Mouse (Mus musculus) midbrain, embryonic 16.5 days (tissue): ENCODE measurements around the gene Tnik. TPM values are rescaled to one million over a fixed set of nuclear protein-coding genes. Genes with fewer than 3 reads are reported as not detected.

Source experiments
- ATAC-seq: fragments of 200-750 bp; cut with Nextera tagmentation; 2 replicates; pipeline ENCODE4 v1.8.0; 2017; ENCODE audit warnings: moderate TSS enrichment
- H3K27ac ChIP-seq: fragments of 300-500 bp; sonication (generic); 2 replicates; pipeline ENCODE4 v1.5.1; 2014; ENCODE audit warnings: mild to moderate bottlenecking, low read length, mixed read lengths
- H3K27me3 ChIP-seq: fragments of 300-500 bp; sonication (generic); 2 replicates; pipeline ENCODE4 v1.6.1; 2014; ENCODE audit warnings: low read depth, low read length, mixed read lengths; ENCODE audit not compliant: control insufficient read depth, insufficient read depth
- H3K36me3 ChIP-seq: fragments of 300-500 bp; sonication (generic); 2 replicates; pipeline ENCODE4 v1.6.1; 2014; ENCODE audit warnings: mild to moderate bottlenecking, low read length, moderate library complexity, mixed read lengths; ENCODE audit not compliant: control insufficient read depth, insufficient read depth
- H3K4me1 ChIP-seq: fragments of 300-500 bp; sonication (generic); 2 replicates; pipeline ENCODE4 v1.6.1; 2014; ENCODE audit warnings: mild to moderate bottlenecking, low read length, mixed read lengths; ENCODE audit not compliant: control insufficient read depth, insufficient read depth
- H3K4me2 ChIP-seq: fragments of 300-500 bp; sonication (generic); 2 replicates; pipeline ENCODE4 v1.6.1; 2014; ENCODE audit warnings: mild to moderate bottlenecking, low read length, mixed read lengths
- H3K4me3 ChIP-seq: fragments of 300-500 bp; sonication (generic); 2 replicates; pipeline ENCODE4 v1.5.1; 2014; ENCODE audit warnings: low read depth, mild to moderate bottlenecking, low read length, moderate library complexity, mixed read lengths
- H3K9ac ChIP-seq: fragments of 300-500 bp; sonication (generic); 2 replicates; pipeline ENCODE4 v1.6.1; 2014; ENCODE audit warnings: low read depth, low read length, mixed read lengths
- H3K9me3 ChIP-seq: fragments of 300-500 bp; sonication (generic); replicated peaks from 2 replicates; pipeline ENCODE4 v1.6.1; 2014; ENCODE audit warnings: mild to moderate bottlenecking, low read length, mixed read lengths; ENCODE audit not compliant: control insufficient read depth, poor library complexity, severe bottlenecking
- WGBS: fragments of 180-500 bp; shearing (Covaris S2); extraction: QIAGEN DNeasy Blood & Tissue Kit; methylation state at CpG from one replicate; pipeline ENCODE4 v1.1.7; 2014; 5-methylcytosine and 5-hydroxymethylcytosine counted together
- polyA plus RNA-seq: library from polyadenylated mRNA; unstranded; fragments of >200 nt; fragmentation: Nextera tagmentation; extraction: Ambion mirVana; gene quantifications from 2 replicates; pipeline ENCODE4 v1.2.1, GENCODE M21; 2015

Gene Tnik
- polyA plus RNA-seq, 1 experiment from 2014 or later, result 68.2 TPM

GRCm38 (mm10) chr3:28371583-28371982 lies 108.6 kb downstream of the Tnik start:
- Histone ChIP-seq H3K9ac (no peak overlapping the region), H3K27me3 (no peaks in the 10 kb centered on the region), H3K4me1 (peaks cover 4% of the 10 kb centered on the region), H3K36me3 (no peaks in the 10 kb centered on the region), H3K9me3 (no peaks in the 10 kb centered on the region), H3K4me3 (no peak overlapping the region), H3K4me2 (no peak overlapping the region), H3K27ac (no peak overlapping the region)
- 100% methylated on average over 1 of the region's 1 CpGs for WGBS
- no peak for ATAC-seq

DNA sequence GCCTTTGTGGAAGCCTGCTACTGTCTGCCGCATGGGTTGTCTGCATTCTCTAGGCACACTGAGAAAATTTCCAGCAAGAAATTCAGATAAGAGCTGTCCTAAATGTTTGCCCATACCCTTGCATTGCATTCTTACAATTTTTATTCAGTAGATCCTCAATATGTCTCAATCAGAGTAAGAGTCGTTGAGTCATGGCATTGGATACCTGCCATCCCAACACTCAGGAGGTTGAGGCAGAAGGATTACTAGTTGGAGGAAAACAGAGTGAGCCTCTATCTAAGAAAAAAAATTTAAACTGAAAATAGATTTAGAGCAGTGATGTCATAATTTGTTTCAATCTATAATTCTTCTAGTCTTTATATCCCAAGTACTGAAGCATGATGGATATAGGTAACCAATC lies 109.4 kb downstream of the Tnik start:
- Histone ChIP-seq H3K4me2 (no peak overlapping the region), H3K27me3 (no peaks in the 10 kb centered on the region), H3K4me1 (peaks cover 4% of the 10 kb centered on the region), H3K4me3 (no peak overlapping the region), H3K9me3 (no peaks in the 10 kb centered on the region), H3K9ac (no peak overlapping the region), H3K27ac (no peak overlapping the region), H3K36me3 (no peaks in the 10 kb centered on the region)
- no peak for ATAC-seq
- 92% methylated on average over 2 of the region's 2 CpGs for WGBS

DNA sequence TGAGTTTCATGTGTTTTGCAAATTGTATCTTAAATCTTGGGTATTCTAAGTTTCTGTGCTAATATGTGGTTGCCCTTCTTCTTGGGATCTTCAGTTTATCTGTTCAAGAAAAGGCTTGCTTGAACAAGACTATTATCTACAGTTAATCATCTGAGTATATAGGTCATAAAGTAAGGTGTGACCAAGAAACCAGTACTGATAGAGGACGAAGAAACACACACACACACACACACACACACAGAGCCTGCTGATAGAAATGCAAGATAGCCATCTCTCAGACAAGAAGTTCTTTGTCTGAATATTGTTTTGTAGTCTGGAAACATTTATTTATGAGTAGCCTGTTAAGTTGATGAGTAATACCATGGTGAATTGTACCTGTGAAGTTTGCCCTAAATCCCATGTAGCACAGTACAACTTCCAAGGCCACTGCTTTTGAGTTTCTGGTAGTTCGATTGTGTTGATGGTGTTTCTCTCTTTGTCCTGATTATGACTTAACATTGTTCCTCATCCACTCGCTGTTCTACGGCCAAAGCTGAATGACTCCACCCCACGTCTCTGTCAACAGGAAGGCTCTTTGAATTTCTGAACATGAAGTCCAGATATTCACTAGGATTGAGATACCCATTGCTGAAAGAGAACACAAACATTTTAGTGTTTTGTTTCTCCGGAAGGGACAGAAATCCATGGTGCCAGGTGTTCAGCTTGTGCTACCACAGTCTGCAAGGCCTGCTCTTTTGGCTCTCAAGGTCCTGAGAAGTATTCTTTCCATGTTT lies 111.9 kb downstream of the Tnik start:
- Histone ChIP-seq H3K4me2 (no peak overlapping the region), H3K4me1 (peaks cover 4% of the 10 kb centered on the region; the same call in 1 of the 2 replicates), H3K9ac (no peak overlapping the region), H3K27ac (no peak overlapping the region), H3K4me3 (no peak overlapping the region), H3K9me3 (no peaks in the 10 kb centered on the region), H3K27me3 (no peaks in the 10 kb centered on the region), H3K36me3 (no peaks in the 10 kb centered on the region)
- no peak for ATAC-seq
- 89% methylated on average over 6 of the region's 6 CpGs for WGBS

DNA sequence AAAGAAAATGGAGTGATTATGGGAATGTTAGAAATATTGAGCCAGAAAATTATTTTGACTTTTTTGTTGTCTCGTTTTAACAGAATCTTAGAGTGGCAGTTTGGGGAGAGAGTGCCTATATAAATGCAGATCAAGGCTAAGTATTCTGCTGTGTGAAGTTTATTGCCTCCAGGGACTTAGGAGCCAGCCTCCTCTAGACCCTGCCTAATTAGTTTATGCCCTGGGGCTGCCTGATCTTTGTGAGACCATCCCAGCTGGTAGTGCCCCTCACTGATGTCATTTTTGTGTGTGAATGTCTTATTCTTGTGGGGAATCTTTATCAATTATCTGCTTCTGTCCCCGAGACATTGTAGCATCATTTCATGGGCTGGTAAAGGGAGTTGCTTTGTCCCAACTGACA lies 117.2 kb downstream of the Tnik start:
- WGBS, result 24% methylated on average over 2 of the region's 2 CpGs
- Histone ChIP-seq H3K4me1 (peaks cover 30% of the 10 kb centered on the region), H3K4me2 (no peak overlapping the region), H3K27ac (peak overlapping the region; percentile 28; the same call in 1 of the 2 replicates), H3K9me3 (no peaks in the 10 kb centered on the region), H3K36me3 (no peaks in the 10 kb centered on the region), H3K27me3 (no peaks in the 10 kb centered on the region), H3K4me3 (no peak overlapping the region), H3K9ac (no peak overlapping the region)
- peak; percentile 52; the same call in 1 of the 2 replicates for ATAC-seq

- no peaks in the 10 kb centered on the region for H3K9me3 ChIP-seq
- ATAC-seq, result peak; percentile 25; the same call in 1 of the 2 replicates
- H3K9ac ChIP-seq, result no peak overlapping the region
- no peaks in the 10 kb centered on the region for H3K36me3 ChIP-seq
- peaks cover 31% of the 10 kb centered on the region for H3K4me1 ChIP-seq
- no peak overlapping the region for H3K4me2 ChIP-seq
- peak overlapping the region; percentile 4 for H3K27ac ChIP-seq
- H3K27me3 ChIP-seq, result no peaks in the 10 kb centered on the region
- WGBS, result 28% methylated on average over 11 of the region's 11 CpGs
- no peak overlapping the region for H3K4me3 ChIP-seq
Measured at GRCm38 (mm10) chr3:28383526-28384126, 120.6 kb downstream of the Tnik start.

DNA sequence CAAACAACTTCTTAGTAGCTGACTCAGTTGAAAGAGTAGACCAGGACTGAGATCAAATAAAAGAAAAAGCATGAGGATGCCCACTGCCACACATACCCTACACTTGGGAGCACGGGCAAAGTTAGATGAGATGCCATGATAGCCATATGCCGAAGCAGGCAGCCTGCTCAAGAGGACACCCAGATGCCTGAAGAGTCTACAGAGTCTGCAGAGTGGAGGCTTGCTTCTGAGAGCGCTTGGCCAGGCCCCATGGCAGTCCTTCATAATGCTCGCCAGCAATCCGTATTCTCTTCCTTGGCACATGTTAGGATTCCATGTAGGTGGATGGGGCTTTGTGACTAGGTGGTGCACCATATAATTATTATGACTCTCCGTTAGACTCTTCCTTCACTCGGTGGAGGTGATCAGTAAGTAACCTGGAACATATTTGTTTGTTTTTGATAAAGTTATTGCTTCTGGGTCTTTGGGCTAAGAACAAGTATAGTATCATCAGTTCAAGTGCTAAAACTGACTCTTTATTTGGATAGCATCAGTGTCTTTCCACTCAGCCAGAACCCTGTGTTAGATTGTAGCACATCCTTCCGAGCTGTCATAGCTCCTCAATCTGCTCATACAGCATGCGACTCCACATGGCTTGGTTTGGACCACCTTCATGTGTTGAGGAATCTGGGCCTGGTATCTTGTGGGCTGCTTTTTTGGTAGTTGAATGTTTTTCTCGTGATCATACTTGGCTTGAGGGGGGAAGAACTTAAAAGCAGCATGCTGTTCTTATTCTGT lies 122.4 kb downstream of the Tnik start:
- Histone ChIP-seq H3K9me3 (no peaks in the 10 kb centered on the region), H3K4me3 (no peak overlapping the region), H3K9ac (no peak overlapping the region), H3K4me1 (peaks cover 28% of the 10 kb centered on the region), H3K27me3 (no peaks in the 10 kb centered on the region), H3K27ac (peak overlapping the region; percentile 61; the same call in 1 of the 2 replicates), H3K36me3 (no peaks in the 10 kb centered on the region), H3K4me2 (no peak overlapping the region)
- 0 out of 2 replicates have a peak, but pooled peaks have one; percentile 7 for ATAC-seq
- 92% methylated on average over 10 of the region's 10 CpGs for WGBS

GRCm38 (mm10) chr3:28388540-28388939 lies 125.5 kb downstream of the Tnik start:
- Histone ChIP-seq H3K4me3 (no peak overlapping the region), H3K4me2 (no peak overlapping the region), H3K36me3 (no peaks in the 10 kb centered on the region), H3K27me3 (no peaks in the 10 kb centered on the region), H3K4me1 (peaks cover 17% of the 10 kb centered on the region), H3K27ac (no peak overlapping the region), H3K9ac (no peak overlapping the region), H3K9me3 (no peaks in the 10 kb centered on the region)
- 83% methylated on average over 3 of the region's 3 CpGs for WGBS
- no peak for ATAC-seq

DNA sequence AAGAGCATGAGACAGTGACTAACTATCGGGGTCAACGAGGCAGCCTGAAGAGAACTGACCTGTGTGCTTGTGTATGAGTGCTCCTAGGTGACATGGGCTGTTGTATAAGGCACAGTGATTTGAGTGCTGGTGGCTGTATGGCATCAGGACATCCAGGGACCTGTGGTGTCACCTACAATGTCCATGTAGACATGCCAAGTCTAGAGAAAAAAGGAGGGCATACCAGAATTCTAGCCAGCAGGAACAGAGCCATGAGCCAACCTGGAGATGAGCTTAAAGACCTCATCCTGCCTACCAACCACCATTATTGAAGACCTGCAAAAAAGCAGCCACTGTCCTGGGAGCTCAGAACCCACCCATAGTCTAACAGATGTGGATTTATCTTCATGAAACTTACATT lies 127.2 kb downstream of the Tnik start:
- H3K4me3 ChIP-seq, result no peak overlapping the region
- no peak overlapping the region for H3K4me2 ChIP-seq
- H3K27me3 ChIP-seq, result no peaks in the 10 kb centered on the region
- no peak for ATAC-seq
- no peaks in the 10 kb centered on the region for H3K36me3 ChIP-seq
- H3K4me1 ChIP-seq, result peaks cover 1% of the 10 kb centered on the region; the same call in 1 of the 2 replicates
- no peaks in the 10 kb centered on the region for H3K9me3 ChIP-seq
- no peak overlapping the region for H3K9ac ChIP-seq
- WGBS, result 95% methylated on average over 2 of the region's 2 CpGs
- no peak overlapping the region for H3K27ac ChIP-seq

GRCm38 (mm10) chr3:28392542-28392941 lies 129.5 kb downstream of the Tnik start:
- H3K4me3 ChIP-seq, result no peak overlapping the region
- H3K27me3 ChIP-seq, result no peaks in the 10 kb centered on the region
- H3K27ac ChIP-seq, result no peak overlapping the region
- 0 out of 2 replicates have a peak, but pooled peaks cover 3% of the 10 kb centered on the region for H3K4me1 ChIP-seq
- no peaks in the 10 kb centered on the region for H3K9me3 ChIP-seq
- H3K9ac ChIP-seq, result no peak overlapping the region
- no peaks in the 10 kb centered on the region for H3K36me3 ChIP-seq
- ATAC-seq, result no peak
- no peak overlapping the region for H3K4me2 ChIP-seq
